Mouse (Mus musculus) spleen, adult 18-20 months (tissue): ENCODE results near the gene Zfp663.
A peak's percentile ranks its signal among the peaks of the same experiment; 100 is the strongest.

ENCODE experiments used
- DNase-seq, 2 experiments: peaks; one replicate each; pipeline ENCODE4 v3.0.0; 2022; ENCODE audit warnings: mixed read lengths in 2 of 2

Zfp663 gene

GRCm38 (mm10) chr2:165367868-165368439 lies 575 bp downstream of the Zfp663 start:
- peak in 1 of 2 experiments; percentile 45 for DNase-seq

- DNase-seq, result peak in 1 of 2 experiments; percentile 37
Measured at GRCm38 (mm10) chr2:165367047-165367520, 1.4 kb downstream of the Zfp663 start.

- peak in 1 of 2 experiments; percentile 47 for DNase-seq
Measured at GRCm38 (mm10) chr2:165364334-165365091, 4.0 kb downstream of the Zfp663 start.

- no peak for DNase-seq
Measured at GRCm38 (mm10) chr2:165363282-165363681, 5.2 kb downstream of the Zfp663 start.

GRCm38 (mm10) chr2:165360861-165361260 lies 7.7 kb downstream of the Zfp663 start:
- peak in 1 of 2 experiments; percentile 28 for DNase-seq

- no peak for DNase-seq
Measured at GRCm38 (mm10) chr2:165351828-165352513, 16.6 kb downstream of the Zfp663 start.

GRCm38 (mm10) chr2:165349466-165349865 lies 19.1 kb downstream of the Zfp663 start:
- DNase-seq, result no peak

GRCm38 (mm10) chr2:165346180-165346579 lies 22.3 kb downstream of the Zfp663 start:
- DNase-seq, result no peak

- DNase-seq, result peak in 1 of 2 experiments; percentile 64
Measured at GRCm38 (mm10) chr2:165337191-165337590, 31.3 kb downstream of the Zfp663 start.

- peak in 1 of 2 experiments; percentile 49 for DNase-seq
Measured at GRCm38 (mm10) chr2:165332610-165333210, 35.8 kb downstream of the Zfp663 start.

GRCm38 (mm10) chr2:165329703-165330102 lies 38.8 kb downstream of the Zfp663 start:
- DNase-seq, result no peak

- DNase-seq, result no peak
Measured at GRCm38 (mm10) chr2:165328746-165329145, 39.8 kb downstream of the Zfp663 start.

- DNase-seq, result no peak
Measured at GRCm38 (mm10) chr2:165327386-165327785, 41.1 kb downstream of the Zfp663 start.

- DNase-seq, result peak; percentile 96 to 98
Measured at GRCm38 (mm10) chr2:165326304-165327190, 42.0 kb downstream of the Zfp663 start, which contains the start of gene Elmo2. TSS of gene Elmo2 (minus strand) at chr2:165326479.

GRCm38 (mm10) chr2:165325521-165326303 lies 42.8 kb downstream of the Zfp663 start:
- DNase-seq, result no peak

GRCm38 (mm10) chr2:165323928-165324327 lies 44.6 kb downstream of the Zfp663 start:
- no peak for DNase-seq

- no peak for DNase-seq
Measured at GRCm38 (mm10) chr2:165323484-165323883, 45.0 kb downstream of the Zfp663 start.

GRCm38 (mm10) chr2:165321981-165322735 lies 46.4 kb downstream of the Zfp663 start:
- DNase-seq, result no peak

- DNase-seq, result no peak
Measured at GRCm38 (mm10) chr2:165321381-165321888, 47.1 kb downstream of the Zfp663 start.

GRCm38 (mm10) chr2:165320531-165321150 lies 47.9 kb downstream of the Zfp663 start:
- DNase-seq, result no peak
